Mouse (Mus musculus): ENCODE data around the gene Dcaf7.

- TF ChIP-seq CTCF (IDR thresholded peaks at IDR 0.05; ENCODE audit: extremely low read depth, insufficient read length, insufficient replicate concordance, low read depth, low read length) (no peak), POLR2A (IDR thresholded peaks at IDR 0.05; ENCODE audit: low read depth, low read length) (no peak)
Observed at GRCm38 (mm10) chr11:106073774-106074173, 37.1 kb downstream of the Dcaf7 start.
